Mouse (Mus musculus) frontal cortex, postnatal 36 days (tissue): ENCODE data around the gene Ugt3a2.

Experiments
- DNase-seq, 2 experiments: peaks; one replicate each; pipeline ENCODE4 v3.0.0; 2022; ENCODE audit warnings: low spot score in 2 of 2

Gene Ugt3a2

DNA sequence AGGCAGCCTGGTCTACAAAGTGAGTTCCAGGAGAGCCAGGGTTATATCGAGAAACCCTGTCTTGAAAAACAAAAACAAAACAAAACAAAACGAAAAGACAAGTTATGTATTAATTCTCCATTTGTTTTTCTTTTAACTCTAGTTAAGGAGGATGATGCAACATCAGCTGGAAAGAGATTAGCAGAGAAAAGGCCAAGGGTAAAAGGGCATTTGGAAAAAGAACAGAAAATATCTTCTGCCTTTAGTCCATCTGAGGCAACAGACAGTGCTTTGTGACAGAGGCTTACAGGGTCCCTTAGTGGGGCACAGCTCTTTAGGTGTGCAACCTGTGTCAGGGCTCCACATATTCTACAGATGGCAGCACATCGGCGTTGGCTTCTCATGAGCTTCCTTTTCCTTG is at the start of gene Ugt3a2:
Ugt3a2 (plus strand) TSS at position 210 of the 400 bp plus-strand sequence.
- no peak for DNase-seq

DNA sequence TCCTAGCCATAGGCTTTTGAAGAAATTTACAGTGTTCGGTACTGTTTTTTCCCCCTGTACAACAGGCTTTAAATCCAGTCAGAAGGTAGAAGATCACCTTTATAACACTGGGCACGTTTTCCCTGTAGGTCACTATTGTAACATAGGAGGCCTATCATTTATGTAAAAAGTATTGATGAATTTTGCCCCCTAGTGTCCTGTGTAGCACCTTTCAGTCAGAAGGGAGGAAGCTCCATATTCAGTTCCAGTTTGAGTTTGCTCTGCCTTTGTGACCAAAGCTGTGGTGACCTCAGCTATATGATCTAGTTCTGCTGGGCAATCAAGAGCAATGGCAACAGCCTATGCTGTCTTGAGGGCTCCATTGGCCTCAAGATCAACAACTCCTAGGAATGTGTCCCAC is 45.7 kb upstream of the Ugt3a2 start:
- no peak for DNase-seq

DNA sequence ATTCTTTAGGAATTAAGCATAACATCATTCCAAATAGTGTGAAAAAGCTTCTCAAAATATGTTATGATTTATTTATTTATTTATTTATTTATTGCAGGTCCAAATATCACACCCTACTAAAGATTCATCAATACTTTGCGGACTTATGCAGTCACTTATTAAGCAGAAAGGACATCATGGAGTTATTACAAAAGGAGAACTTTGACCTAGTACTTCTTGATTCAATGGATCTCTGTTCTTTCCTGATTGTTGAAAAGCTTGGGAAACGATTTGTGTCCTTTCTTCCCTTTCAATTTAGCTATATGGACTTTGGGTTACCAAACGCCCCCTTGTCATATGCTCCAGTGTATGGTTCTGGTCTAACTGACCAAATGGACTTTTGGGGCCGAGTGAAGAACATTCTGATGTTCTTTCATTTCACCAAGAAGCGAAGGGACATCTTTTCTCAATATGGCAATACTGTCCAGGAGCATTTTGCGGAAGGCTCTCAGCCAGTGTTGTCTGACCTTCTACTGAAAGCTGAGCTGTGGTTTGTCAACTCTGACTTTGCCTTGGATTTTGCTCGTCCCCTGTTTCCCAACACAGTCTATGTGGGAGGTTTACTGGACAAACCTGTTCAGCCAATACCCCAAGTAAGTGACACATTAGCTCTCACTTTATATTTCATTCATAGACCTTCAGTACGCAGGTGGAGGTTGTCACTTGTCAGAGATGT is 29.2 kb upstream of the Ugt3a2 start:
- DNase-seq: no peak

DNA sequence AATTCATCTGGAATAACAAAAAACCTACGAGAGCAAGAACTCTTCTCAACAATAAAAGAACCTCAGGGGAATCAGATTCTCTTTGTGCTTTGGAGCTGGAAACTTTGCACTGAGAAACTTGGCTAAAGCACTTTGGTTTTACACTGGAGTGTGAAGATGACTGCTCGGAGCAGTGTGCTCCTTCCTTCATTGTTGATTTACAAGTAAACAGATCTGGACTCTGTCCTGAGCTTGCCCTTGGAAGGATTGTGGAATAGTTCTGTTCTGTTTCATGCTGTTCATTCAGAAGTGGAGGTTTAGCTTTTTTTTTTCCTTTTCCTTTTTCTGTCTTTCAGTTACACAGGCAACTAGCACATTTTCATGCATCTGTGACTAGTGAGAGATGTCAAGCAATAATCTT is 754 bp upstream of the Ugt3a2 start:
- DNase-seq: no peak

DNA sequence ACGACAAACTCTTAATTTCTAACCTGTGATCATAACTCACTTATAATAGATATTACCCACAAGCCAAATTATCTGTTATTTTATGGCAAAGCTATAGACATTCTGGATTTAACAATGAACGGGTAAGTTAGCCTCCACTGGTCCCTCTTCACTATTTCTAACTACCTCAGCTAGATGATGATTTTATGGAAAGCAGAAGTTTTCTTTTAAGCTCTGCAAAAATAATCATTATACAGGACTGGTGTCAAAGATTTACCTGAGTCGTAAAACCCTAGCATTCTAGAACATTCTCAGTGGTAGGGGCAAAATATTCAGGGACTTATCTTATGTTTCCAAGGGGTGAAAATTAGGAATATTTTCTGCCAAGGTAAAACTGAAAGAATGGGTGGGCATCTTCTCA is 1.3 kb downstream of the Ugt3a2 start:
- no peak for DNase-seq

DNA sequence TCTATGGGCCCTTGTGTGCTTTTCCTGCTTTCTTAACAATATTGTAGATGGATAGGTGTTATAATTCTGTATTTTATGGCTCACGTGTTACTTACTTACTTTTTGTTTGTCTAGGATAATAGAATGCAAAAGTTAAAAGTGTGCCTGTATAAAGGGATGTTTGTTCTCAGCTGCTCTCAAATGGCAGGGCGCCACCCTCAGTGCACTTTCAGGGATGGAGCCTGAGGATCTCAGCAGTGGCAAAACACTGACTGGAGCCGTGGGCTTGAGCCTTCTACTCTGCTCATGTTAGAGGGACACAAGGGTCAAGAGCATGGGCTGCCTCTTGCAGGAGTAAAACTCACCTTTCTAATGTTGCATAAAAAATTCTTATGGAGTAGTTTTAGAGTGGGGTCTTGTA is 1.7 kb downstream of the Ugt3a2 start:
- DNase-seq: no peak

DNA sequence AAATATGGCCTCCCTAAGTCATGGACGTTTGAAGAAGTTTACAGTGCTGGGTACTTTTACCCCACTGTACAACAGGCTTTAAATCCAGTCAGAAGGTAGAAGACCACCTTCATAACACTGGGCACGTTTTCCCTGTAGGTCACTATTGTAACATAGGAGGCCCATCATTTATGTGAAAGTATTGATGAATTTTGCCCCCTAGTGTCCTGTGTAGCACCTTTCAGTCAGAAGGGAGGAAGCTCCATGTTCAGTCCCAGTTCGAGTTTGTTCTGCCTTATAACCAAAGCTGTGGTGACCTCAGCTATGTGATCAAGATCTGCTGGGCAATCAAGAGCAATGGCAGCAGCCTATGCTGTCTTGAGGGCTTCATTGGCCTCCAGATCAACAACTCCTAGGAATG is 13.4 kb downstream of the Ugt3a2 start:
- DNase-seq: no peak

DNA sequence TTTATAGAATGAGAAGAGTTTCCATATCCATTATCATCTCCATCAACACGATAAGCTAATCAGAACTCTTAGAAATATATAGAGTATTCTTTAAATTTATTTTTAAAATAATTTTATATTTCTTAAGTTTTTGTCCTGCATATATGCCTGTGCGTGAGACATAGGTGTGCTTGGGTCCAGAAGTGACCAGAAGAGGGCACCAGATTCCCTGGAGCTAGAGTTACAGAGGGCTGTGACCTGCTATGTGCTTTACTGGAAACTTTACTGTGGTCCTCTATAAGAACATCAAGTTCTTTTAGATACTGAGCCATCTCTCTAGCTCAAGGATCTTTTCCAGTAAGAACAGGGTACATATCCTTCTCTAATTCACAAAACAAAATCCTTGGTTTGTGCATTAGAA is 27.5 kb downstream of the Ugt3a2 start:
- no peak for DNase-seq

DNA sequence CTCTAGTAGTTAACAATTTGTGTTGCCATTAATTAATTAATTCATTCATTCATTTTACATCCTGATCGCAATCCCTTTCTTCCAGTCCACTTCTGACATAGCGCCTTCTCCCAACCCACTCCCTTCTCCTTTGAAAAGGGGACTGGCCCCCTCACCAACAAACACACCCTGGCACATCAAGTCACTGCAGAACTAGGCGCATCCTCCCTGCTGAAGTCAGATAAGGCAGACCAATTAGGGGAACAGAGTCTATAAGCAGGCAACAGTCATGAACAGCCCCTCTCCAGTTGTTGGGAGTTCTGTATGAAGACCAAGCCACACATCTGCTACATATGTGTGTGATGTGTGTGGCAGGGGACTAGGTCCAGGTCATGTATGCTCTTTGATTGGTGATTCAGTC is 33.4 kb downstream of the Ugt3a2 start:
- no peak for DNase-seq

DNA sequence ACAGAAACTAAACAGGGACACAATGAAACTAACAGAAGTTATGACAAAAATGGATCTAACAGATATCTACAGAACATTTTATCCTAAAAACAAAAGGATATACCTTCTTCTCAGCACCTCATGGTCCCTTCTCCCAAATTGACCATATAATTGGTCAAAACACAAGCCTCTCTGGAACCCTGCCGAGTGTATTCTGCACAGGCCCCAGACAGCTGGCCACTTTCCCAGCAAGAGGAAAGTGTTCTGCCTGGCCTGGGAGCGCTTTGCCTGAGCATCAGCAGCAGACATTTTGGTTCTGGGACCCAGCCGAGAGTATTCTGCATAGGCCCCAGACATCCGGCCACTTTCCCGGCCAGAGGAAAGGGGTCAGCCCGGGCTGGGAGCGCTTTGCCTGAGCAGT is 40.9 kb downstream of the Ugt3a2 start:
- DNase-seq: no peak

DNA sequence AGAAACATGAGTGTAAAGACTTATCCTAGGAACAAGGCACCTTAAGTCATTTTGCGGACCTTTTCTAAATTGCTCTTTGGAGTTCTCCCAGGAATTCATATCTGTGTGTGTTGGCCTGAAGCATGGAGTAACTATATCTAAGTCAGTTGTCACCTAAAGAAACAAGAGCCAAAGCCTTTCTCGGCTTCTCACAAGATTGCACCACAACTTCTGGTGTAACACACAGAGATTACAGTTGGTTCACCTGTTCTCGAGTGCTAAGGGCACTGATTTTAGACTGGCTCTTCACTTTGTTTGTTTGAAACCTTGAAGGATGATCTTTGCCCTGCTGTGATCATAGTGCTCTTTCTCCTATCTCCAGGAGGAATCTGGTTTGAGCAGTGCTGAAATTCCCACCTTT is 74.1 kb downstream of the Ugt3a2 start:
- DNase-seq: no peak
